9 mouse cellular contexts compared by ENCODE assay signal in genomic region chr7:48937562-48937961, GRCm38 (mm10). TPM values are rescaled to one million over a fixed set of nuclear protein-coding genes. Genes with fewer than 3 reads are reported as not detected.
DNase-seq lines count a peak whose midpoint lies in the region; ATAC-seq lines count a peak whose summit lies in the region.
"Had no signal": no experiment of that assay in that cellular context is flagged by ENCODE, and none has a peak within 500 bp of the region (broad histone marks: within the 10 kb centered on the region; RNA-seq: fewer than 3 reads in every experiment).

No protein-coding gene starts in this region.

- intact Hi-C loops in left cerebral cortex, postnatal 25 days (cut with DNase I), result no loop called here
- intact Hi-C loops in left cerebral cortex, postnatal 4 days (cut with DNase I), result no loop called here

- peak; percentile 15 to 24 for DNase-seq in left cerebral cortex, postnatal 25 days (ENCODE audit: low spot score in 2 of 2)
- DNase-seq in left cerebral cortex, postnatal 4 days, result no peak
- peak; percentile 87 for DNase-seq in thymus, postnatal 4 days
- no peak for DNase-seq in gastrocnemius, postnatal 10 days
- no peak for DNase-seq in embryo, embryonic 10 days (ENCODE audit: low spot score)
- DNase-seq in urinary bladder, adult 18-20 months (ENCODE audit: low spot score in 2 of 2), result no peak

- peak; percentile 93 to 96 for ATAC-seq in hematopoietic stem cell, adult 5-6 weeks (replicated peaks in 1 of 2; ENCODE audit: insufficient read depth in 1 of 2, low FRiP score in 2 of 2, low TSS enrichment in 1 of 2, low read depth in 1 of 2, poor library complexity in 2 of 2, severe bottlenecking in 2 of 2)
- ATAC-seq in monocyte, adult 5-6 weeks (replicated peaks; ENCODE audit: insufficient number of reproducible peaks, low FRiP score, low TSS enrichment, poor library complexity, severe bottlenecking), result peak; percentile 73
- ATAC-seq: intestine, postnatal 0 days had no signal

RNA-seq across cellular contexts. Expression of gene Nav2, which starts 29.0 kb away (rescaled TPM):
- total RNA-seq in left cerebral cortex, postnatal 25 days (2021), result 100 to 1,000 TPM in 1 of 2 experiments, 10 to 100 TPM in 1; 77.1 to 106 TPM
- total RNA-seq in left cerebral cortex, postnatal 4 days (2021), result 100 to 1,000 TPM; 200 to 220 TPM
- 7.2 and 7.4 TPM in 2 replicates for total RNA-seq in hematopoietic stem cell, adult 5-6 weeks (2017)
- 1.5 to 2.0 TPM (median 1.9 TPM) in 3 replicates for total RNA-seq in monocyte, adult 5-6 weeks (2017)
- total RNA-seq in gastrocnemius, postnatal 10 days (2021), result 10 to 100 TPM; 55.8 to 80.1 TPM

RNA-seq across cellular contexts. Expression of gene E2f8, which starts 56.2 kb away (rescaled TPM):
- total RNA-seq in left cerebral cortex, postnatal 25 days (2021), result under 1 TPM; 0.50 to 0.57 TPM
- total RNA-seq in left cerebral cortex, postnatal 4 days (2021), result 1 to 10 TPM; 3.2 to 4.4 TPM
- total RNA-seq in hematopoietic stem cell, adult 5-6 weeks (2017), result 14.6 and 20.5 TPM in 2 replicates
- total RNA-seq in monocyte, adult 5-6 weeks (2017), result 1.5 to 5.0 TPM (median 4.3 TPM) in 3 replicates
- total RNA-seq in gastrocnemius, postnatal 10 days (2021), result 1 to 10 TPM; 4.2 to 5.5 TPM

Comparison
In these comparisons a context has a peak if more than half of its experiments do, and no peak if none do; other contexts are left out.
1. DNase-seq: peak in left cerebral cortex, postnatal 25 days (2 of 2) and thymus, postnatal 4 days (single experiment); none in left cerebral cortex, postnatal 4 days (single experiment), gastrocnemius, postnatal 10 days (single experiment), embryo, embryonic 10 days (single experiment) and urinary bladder, adult 18-20 months (0 of 2).